13 mouse cellular contexts compared by ENCODE assay signal in the genomic region with DNA sequence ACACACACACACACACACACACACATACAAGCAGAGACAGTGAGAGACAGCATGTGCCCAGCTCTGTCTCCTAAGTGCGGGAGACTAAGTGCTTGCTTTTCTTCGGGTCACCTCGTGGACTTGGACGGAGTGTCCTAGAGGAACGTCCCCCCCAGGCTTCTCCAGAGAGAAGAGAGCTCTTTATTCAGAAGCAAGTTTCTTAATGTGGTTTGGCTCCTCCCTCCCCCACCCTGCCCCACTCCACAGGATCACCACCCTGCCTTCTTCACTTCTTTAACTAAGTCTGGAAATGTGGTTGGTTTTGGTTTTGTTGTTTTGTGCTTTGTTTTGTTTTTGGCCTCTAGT. TPM values are rescaled to one million over a fixed set of nuclear protein-coding genes. Genes with fewer than 3 reads are reported as not detected.
DNase-seq lines count a peak whose midpoint lies in the region; ATAC-seq lines count a peak whose summit lies in the region.
"Had no signal": no experiment of that assay in that cellular context is flagged by ENCODE, and none has a peak within 500 bp of the region (broad histone marks: within the 10 kb centered on the region; RNA-seq: fewer than 3 reads in every experiment).

No protein-coding gene starts in this region.

- H3K27me3 ChIP-seq in heart, embryonic 10.5 days (ENCODE audit: insufficient read depth, poor library complexity, severe bottlenecking) = no peaks in the 10 kb centered on the region
- no peaks in the 10 kb centered on the region for H3K27me3 ChIP-seq in midbrain, embryonic 11.5 days (ENCODE audit: control insufficient read depth, insufficient read depth, low read length)
- H3K27me3 ChIP-seq: heart, embryonic 15.5 days; hindbrain, embryonic 15.5 days had no signal

- 0 out of 2 replicates have a peak overlapping the region, but pooled peaks have one; percentile 19 for H3K4me3 ChIP-seq in heart, embryonic 10.5 days
- H3K4me3 ChIP-seq in midbrain, embryonic 11.5 days (ENCODE audit: low read depth, low read length) = no peak overlapping the region
- H3K4me3 ChIP-seq: heart, embryonic 15.5 days; hindbrain, embryonic 15.5 days had no signal

- H3K9me3 ChIP-seq in heart, embryonic 10.5 days = no peaks in the 10 kb centered on the region
- no peaks in the 10 kb centered on the region for H3K9me3 ChIP-seq in midbrain, embryonic 11.5 days (ENCODE audit: control insufficient read depth, low read length)
- H3K9me3 ChIP-seq: heart, embryonic 15.5 days; hindbrain, embryonic 15.5 days had no signal

- 50% methylated on average over 5 of the region's 5 CpGs for WGBS in heart, embryonic 10.5 days
- 71% methylated on average over 5 of the region's 5 CpGs for WGBS in midbrain, embryonic 11.5 days

- peak overlapping the region; percentile 77 for H3K27ac ChIP-seq in heart, embryonic 10.5 days
- H3K27ac ChIP-seq in midbrain, embryonic 11.5 days (ENCODE audit: low read depth, low read length) = no peak overlapping the region
- H3K27ac ChIP-seq: hindbrain, embryonic 15.5 days; kidney, postnatal 0 days had no signal

- DNase-seq in heart, embryonic 10.5 days (ENCODE audit: low spot score) = no peak
- DNase-seq in heart, adult 18-20 months = no peak
- DNase-seq in A20 (ENCODE audit: low read depth, low spot score) = peak; percentile 72
- DNase-seq in induced T-regulatory cell, adult 2 months (ENCODE audit: low read depth) = peak; percentile 62
- peak; percentile 86 for DNase-seq in lung, postnatal 36 days
- no peak for DNase-seq in right cerebral cortex, adult 2 months (ENCODE audit: low spot score in 2 of 2)
- DNase-seq in midbrain, embryonic 11.5 days (ENCODE audit: low spot score, missing footprints) = no peak
- no peak for DNase-seq in adrenal gland, postnatal 14 days
- DNase-seq: cerebellum, adult 8-10 months; layer of hippocampus, adult 9-11 months had no signal

- H3K9ac ChIP-seq in midbrain, embryonic 11.5 days (ENCODE audit: low read length) = no peak overlapping the region
- H3K9ac ChIP-seq: heart, embryonic 15.5 days; hindbrain, embryonic 15.5 days had no signal

- no peak for ATAC-seq in midbrain, embryonic 11.5 days (ENCODE audit: low FRiP score)

- H3K4me1 ChIP-seq in heart, embryonic 10.5 days = peaks cover 28% of the 10 kb centered on the region
- no peaks in the 10 kb centered on the region for H3K4me1 ChIP-seq in midbrain, embryonic 11.5 days (ENCODE audit: control insufficient read depth, insufficient read depth, low read length)

- H3K4me2 ChIP-seq in midbrain, embryonic 11.5 days = no peak overlapping the region
- H3K4me2 ChIP-seq: heart, embryonic 15.5 days; hindbrain, embryonic 15.5 days had no signal

- H3K36me3 ChIP-seq in heart, embryonic 10.5 days = no peaks in the 10 kb centered on the region
- H3K36me3 ChIP-seq in midbrain, embryonic 11.5 days (ENCODE audit: control insufficient read depth, insufficient read depth, low read length) = no peaks in the 10 kb centered on the region
- H3K36me3 ChIP-seq: heart, embryonic 15.5 days; hindbrain, embryonic 15.5 days had no signal

RNA-seq across cellular contexts. Expression of a gene that starts 19.2 kb away (rescaled TPM):
- polyA plus RNA-seq in heart, embryonic 10.5 days (2016; fragmentation: Nextera tagmentation; extraction: Ambion mirVana) = 3.9 and 4.8 TPM in 2 replicates
- 10 to 100 TPM in 1 of 2 experiments, 1 to 10 TPM in 1; 7.5 to 10.3 TPM for total RNA-seq in heart, adult 18-20 months (2021)
- polyA plus RNA-seq in midbrain, embryonic 11.5 days (2014; fragmentation: Nextera tagmentation; extraction: Ambion mirVana) = 5.8 and 6.6 TPM in 2 replicates
- total RNA-seq in adrenal gland, postnatal 14 days (2021) = 6.7 and 13.3 TPM in 2 replicates

RNA-seq across cellular contexts. Expression of a gene that starts 28.6 kb away (rescaled TPM):
- polyA plus RNA-seq in heart, embryonic 10.5 days (2016; fragmentation: Nextera tagmentation; extraction: Ambion mirVana) = 1.8 and 2.4 TPM in 2 replicates
- total RNA-seq in heart, adult 18-20 months (2021) = 1 to 10 TPM in 1 of 2 experiments, under 1 TPM in 1; 0.79 to 1.7 TPM
- polyA plus RNA-seq in midbrain, embryonic 11.5 days (2014; fragmentation: Nextera tagmentation; extraction: Ambion mirVana) = 0.63 and 1.7 TPM in 2 replicates
- 6.4 and 6.7 TPM in 2 replicates for total RNA-seq in adrenal gland, postnatal 14 days (2021)

Comparison
In these comparisons a context has a peak if more than half of its experiments do, and no peak if none do; other contexts are left out.
1. DNase-seq: peak in A20 (single experiment), induced T-regulatory cell, adult 2 months (single experiment) and lung, postnatal 36 days (single experiment); none in heart, embryonic 10.5 days (single experiment), heart, adult 18-20 months (0 of 2), right cerebral cortex, adult 2 months (0 of 2), midbrain, embryonic 11.5 days (single experiment) and adrenal gland, postnatal 14 days (single experiment).